Mouse (Mus musculus) stomach, postnatal 0 days (tissue): ENCODE results near the gene Nccrp1. TPM values are rescaled to one million over a fixed set of nuclear protein-coding genes. Genes with fewer than 3 reads are reported as not detected.

Source experiments
- ATAC-seq: fragments of 200-750 bp; cut with Nextera tagmentation; 2 replicates; pipeline ENCODE4 v1.8.0; 2017; ENCODE audit not compliant: low FRiP score, low TSS enrichment
- DNase-seq: peaks from one replicate; pipeline ENCODE4 v3.0.0-alpha.2; 2016; ENCODE audit warnings: low spot score
- H3K27ac ChIP-seq: fragments of 300-500 bp; sonication (generic); replicated peaks from 2 replicates; pipeline ENCODE4 v1.5.1; 2014; ENCODE audit warnings: mild to moderate bottlenecking, control low read depth
- H3K27me3 ChIP-seq: fragments of 300-500 bp; sonication (generic); 2 replicates; pipeline ENCODE4 v1.6.1; 2014; ENCODE audit warnings: low read length; ENCODE audit not compliant: control insufficient read depth, insufficient read depth
- H3K36me3 ChIP-seq: fragments of 300-500 bp; sonication (generic); 2 replicates; pipeline ENCODE4 v1.6.1; 2014; ENCODE audit warnings: low read length, mixed read lengths; ENCODE audit not compliant: control insufficient read depth, insufficient read depth
- H3K4me1 ChIP-seq: fragments of 300-500 bp; sonication (generic); replicated peaks from 2 replicates; pipeline ENCODE4 v1.6.1; 2014; ENCODE audit warnings: antibody characterized with exemption; ENCODE audit not compliant: control insufficient read depth, insufficient read depth
- H3K4me2 ChIP-seq: fragments of 300-500 bp; sonication (generic); replicated peaks from 2 replicates; pipeline ENCODE4 v1.6.1; 2014; ENCODE audit warnings: low read depth, mild to moderate bottlenecking, control low read depth, moderate library complexity
- H3K4me3 ChIP-seq: fragments of 300-500 bp; sonication (generic); 2 replicates; pipeline ENCODE4 v1.5.1; 2014; ENCODE audit warnings: low read depth, low read length, control low read depth
- H3K9ac ChIP-seq: fragments of 300-500 bp; sonication (generic); 2 replicates; pipeline ENCODE4 v1.6.1; 2014; ENCODE audit warnings: mild to moderate bottlenecking, low read length, control low read depth, mixed read lengths
- H3K9me3 ChIP-seq: fragments of 300-500 bp; sonication (generic); 2 replicates; pipeline ENCODE4 v1.6.1; 2016; ENCODE audit warnings: low read length; ENCODE audit not compliant: control insufficient read depth
- CTCF ChIP-seq: IDR thresholded peaks from 2 replicates; pipeline ENCODE4 v1.5.1; 2016; ENCODE audit warnings: antibody characterized with exemption, low read depth, mild to moderate bottlenecking, moderate library complexity
- EP300 ChIP-seq: optimal IDR thresholded peaks from 2 replicates; pipeline ENCODE3; 2016; ENCODE audit warnings: antibody characterized with exemption
- WGBS: fragments of 180-500 bp; shearing (Covaris S2); extraction: QIAGEN DNeasy Blood & Tissue Kit; methylation state at CpG from one replicate; pipeline ENCODE4 v1.1.7; 2014; 5-methylcytosine and 5-hydroxymethylcytosine counted together
- polyA plus RNA-seq: library from polyadenylated mRNA; unstranded; fragments of >200 nt; fragmentation: Nextera tagmentation; extraction: Ambion mirVana; gene quantifications from 2 replicates; pipeline ENCODE4 v1.2.1, GENCODE M21; 2015

Nccrp1 gene
- polyA plus RNA-seq, 1 experiment from 2014 or later: 20.1 TPM

DNA sequence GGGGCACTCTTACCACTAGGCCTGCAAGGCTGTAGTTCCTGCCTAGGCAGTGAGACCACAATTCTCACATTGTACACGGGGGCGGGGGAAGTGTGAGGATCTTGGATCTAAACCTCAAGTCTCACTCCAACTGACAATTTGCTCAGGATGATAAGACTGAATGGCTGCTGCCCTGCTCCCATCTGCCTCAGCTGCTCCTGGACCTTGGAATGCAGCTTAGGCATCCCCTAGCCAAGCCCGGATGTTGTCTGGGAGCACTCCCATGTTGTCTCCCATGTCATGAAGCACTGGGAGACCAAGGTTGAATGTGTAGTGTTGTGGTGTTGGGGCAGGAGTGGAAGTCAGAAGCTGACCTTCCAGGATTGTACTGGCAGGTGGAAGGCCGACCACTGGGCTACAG lies 20.5 kb upstream of the Nccrp1 start:
- TF ChIP-seq CTCF (no peak), EP300 (no peak)
- H3K27ac ChIP-seq: no peak overlapping the region
- peaks cover 13% of the 10 kb centered on the region for H3K4me1 ChIP-seq
- no peak overlapping the region for H3K4me2 ChIP-seq
- DNase-seq: no peak
- 95% methylated on average over 4 of the region's 4 CpGs for WGBS
- no peaks in the 10 kb centered on the region for H3K9me3 ChIP-seq
- H3K36me3 ChIP-seq: peaks cover 22% of the 10 kb centered on the region
- no peaks in the 10 kb centered on the region for H3K27me3 ChIP-seq
- no peak overlapping the region for H3K9ac ChIP-seq
- no peak overlapping the region for H3K4me3 ChIP-seq
- ATAC-seq: no peak

DNA sequence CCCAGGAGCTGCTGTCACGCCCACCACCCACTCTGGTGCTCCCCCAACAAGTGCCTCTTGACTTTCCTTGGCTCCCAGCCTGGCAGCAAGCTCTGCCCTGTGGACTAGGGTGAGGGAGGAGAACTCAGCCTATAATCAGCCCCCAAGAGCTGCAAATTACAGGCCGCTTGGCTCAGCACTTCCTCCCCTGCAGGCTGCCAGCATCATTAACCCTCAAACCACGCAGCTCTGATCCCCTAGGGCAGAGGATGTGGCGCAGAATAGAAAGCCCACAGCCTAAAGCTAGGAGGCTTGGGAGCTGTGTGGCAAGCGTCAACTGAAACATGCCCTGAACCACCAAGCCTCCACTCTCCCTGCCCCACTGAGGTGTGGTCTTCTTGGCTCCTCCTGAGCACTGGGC lies 18.4 kb upstream of the Nccrp1 start:
- Histone ChIP-seq H3K27ac (no peak overlapping the region), H3K9me3 (no peaks in the 10 kb centered on the region), H3K27me3 (no peaks in the 10 kb centered on the region), H3K4me1 (no peaks in the 10 kb centered on the region), H3K9ac (no peak overlapping the region), H3K4me3 (no peak overlapping the region), H3K4me2 (no peak overlapping the region), H3K36me3 (peaks cover 25% of the 10 kb centered on the region)
- no peak for ATAC-seq
- TF ChIP-seq EP300 (no peak), CTCF (no peak)
- WGBS: 93% methylated on average over 5 of the region's 5 CpGs
- DNase-seq: no peak

DNA sequence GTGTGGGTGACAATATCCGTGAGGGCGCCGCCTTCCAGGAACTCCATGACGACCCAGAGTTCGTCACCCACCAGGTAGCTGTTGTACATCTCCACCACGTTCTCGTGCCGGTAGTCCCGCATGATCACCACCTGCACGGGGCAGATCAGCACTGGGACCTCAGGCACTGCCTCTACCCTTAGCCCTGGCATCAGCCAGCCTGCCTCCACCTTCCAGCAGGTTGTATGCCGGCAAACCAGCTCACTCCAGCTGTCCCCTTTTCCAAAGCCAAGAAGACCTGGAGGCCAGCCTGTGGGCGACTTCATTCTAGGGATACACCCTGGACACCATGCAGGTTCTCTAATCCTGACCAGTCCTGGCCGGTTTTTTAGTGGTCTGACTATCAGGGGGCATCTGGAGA lies 15.9 kb upstream of the Nccrp1 start:
- WGBS: 94% methylated on average over 13 of the region's 13 CpGs

DNA sequence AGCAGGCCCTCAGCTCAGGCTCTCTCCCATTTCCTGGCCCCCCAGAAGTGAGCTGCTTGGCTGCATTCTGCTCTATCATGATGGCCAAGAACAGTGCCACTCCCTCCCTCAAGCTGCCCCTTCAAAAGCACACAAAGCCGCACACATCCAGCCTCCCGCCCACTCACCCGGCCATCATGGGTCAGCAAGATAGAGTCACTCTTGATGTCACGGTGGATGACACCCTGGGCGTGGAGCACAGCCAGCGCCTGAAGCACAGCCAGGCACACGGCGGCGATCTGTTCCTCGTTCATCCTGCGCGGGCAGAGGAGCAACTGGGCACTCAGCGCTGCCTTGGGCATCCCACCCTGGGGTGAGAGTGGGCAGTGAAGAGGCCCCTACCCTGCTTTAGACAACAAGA lies 15.3 kb upstream of the Nccrp1 start:
- Histone ChIP-seq H3K27ac (no peak overlapping the region), H3K9me3 (no peaks in the 10 kb centered on the region), H3K27me3 (no peaks in the 10 kb centered on the region), H3K9ac (no peak overlapping the region), H3K4me3 (no peak overlapping the region), H3K4me1 (0 out of 2 replicates have a peak, but pooled peaks cover 2% of the 10 kb centered on the region), H3K4me2 (no peak overlapping the region), H3K36me3 (peaks cover 27% of the 10 kb centered on the region)
- no peak for TF ChIP-seq EP300
- no peak for TF ChIP-seq CTCF
- DNase-seq (no peak), ATAC-seq (no peak)
- WGBS: 86% methylated on average over 13 of the region's 13 CpGs

More for the DNA sequence above, 15.9 kb upstream of the Nccrp1 start:
- no peak for TF ChIP-seq CTCF
- TF ChIP-seq EP300: no peak
- Histone ChIP-seq H3K27me3 (no peaks in the 10 kb centered on the region), H3K4me1 (0 out of 2 replicates have a peak, but pooled peaks cover 2% of the 10 kb centered on the region), H3K9me3 (no peaks in the 10 kb centered on the region), H3K36me3 (peaks cover 31% of the 10 kb centered on the region), H3K27ac (no peak overlapping the region), H3K4me2 (no peak overlapping the region), H3K4me3 (no peak overlapping the region), H3K9ac (no peak overlapping the region)
- DNase-seq (no peak), ATAC-seq (no peak)

DNA sequence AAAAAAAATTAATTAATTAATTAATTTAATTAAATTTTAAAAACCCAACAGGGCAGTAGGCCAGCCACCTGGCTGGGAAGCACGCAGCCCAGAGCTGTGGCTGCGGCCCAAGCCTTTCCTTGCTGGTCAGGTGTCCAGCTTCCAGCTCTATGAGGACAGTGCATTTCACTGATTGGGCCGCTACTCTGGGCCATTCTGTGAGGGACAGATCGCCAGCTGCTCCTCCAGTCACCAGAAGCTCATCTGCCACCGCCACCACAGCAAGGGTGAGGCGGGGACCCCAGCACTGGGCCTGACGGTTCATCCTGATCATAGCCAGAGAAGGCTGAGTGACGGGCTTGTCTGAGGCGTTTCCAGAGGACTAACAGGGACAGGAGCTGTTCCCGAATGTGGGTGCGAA lies 14.9 kb upstream of the Nccrp1 start:
- Histone ChIP-seq H3K36me3 (peaks cover 23% of the 10 kb centered on the region), H3K4me1 (0 out of 2 replicates have a peak, but pooled peaks cover 2% of the 10 kb centered on the region), H3K4me3 (no peak overlapping the region), H3K27me3 (no peaks in the 10 kb centered on the region), H3K9ac (no peak overlapping the region), H3K4me2 (no peak overlapping the region), H3K9me3 (no peaks in the 10 kb centered on the region), H3K27ac (no peak overlapping the region)
- TF ChIP-seq EP300 (no peak), CTCF (no peak)
- WGBS: 94% methylated on average over 11 of the region's 11 CpGs
- DNase-seq (no peak), ATAC-seq (no peak)

DNA sequence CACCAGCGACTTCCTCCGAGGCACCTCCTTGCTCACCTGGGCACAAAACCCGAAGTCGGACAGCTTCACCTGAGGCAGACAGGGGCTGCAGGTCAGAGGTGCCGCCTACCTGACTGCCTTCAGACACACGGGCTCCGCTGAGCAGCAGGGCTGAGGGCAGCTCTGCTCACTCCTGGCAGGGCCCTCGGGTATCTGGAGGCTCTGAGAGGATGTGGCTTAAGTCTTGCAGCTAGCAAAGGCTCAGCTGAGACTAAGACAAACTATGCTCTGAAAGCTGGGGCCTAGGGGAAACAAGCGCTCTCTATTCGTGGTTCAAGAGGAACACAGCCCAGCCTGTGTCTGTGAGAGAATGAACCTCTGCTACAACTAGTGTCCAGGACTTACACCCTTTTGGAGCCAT lies 13.8 kb upstream of the Nccrp1 start:
- Histone ChIP-seq H3K4me2 (no peak overlapping the region), H3K4me3 (no peak overlapping the region), H3K27ac (no peak overlapping the region), H3K9ac (no peak overlapping the region), H3K36me3 (peaks cover 18% of the 10 kb centered on the region), H3K27me3 (no peaks in the 10 kb centered on the region), H3K9me3 (no peaks in the 10 kb centered on the region), H3K4me1 (0 out of 2 replicates have a peak, but pooled peaks cover 2% of the 10 kb centered on the region)
- DNase-seq (no peak), ATAC-seq (no peak)
- WGBS: 91% methylated on average over 10 of the region's 10 CpGs
- no peak for TF ChIP-seq EP300
- no peak for TF ChIP-seq CTCF
